Mouse (Mus musculus): Measurements from ENCODE around the gene 1810049J17Rik.
"Not testable (repeated sequence)": the region's sequence is repeated elsewhere in the genome, so short reads cannot be mapped to it uniquely, and the experiment has no call there.

The 1810049J17Rik gene

DNA sequence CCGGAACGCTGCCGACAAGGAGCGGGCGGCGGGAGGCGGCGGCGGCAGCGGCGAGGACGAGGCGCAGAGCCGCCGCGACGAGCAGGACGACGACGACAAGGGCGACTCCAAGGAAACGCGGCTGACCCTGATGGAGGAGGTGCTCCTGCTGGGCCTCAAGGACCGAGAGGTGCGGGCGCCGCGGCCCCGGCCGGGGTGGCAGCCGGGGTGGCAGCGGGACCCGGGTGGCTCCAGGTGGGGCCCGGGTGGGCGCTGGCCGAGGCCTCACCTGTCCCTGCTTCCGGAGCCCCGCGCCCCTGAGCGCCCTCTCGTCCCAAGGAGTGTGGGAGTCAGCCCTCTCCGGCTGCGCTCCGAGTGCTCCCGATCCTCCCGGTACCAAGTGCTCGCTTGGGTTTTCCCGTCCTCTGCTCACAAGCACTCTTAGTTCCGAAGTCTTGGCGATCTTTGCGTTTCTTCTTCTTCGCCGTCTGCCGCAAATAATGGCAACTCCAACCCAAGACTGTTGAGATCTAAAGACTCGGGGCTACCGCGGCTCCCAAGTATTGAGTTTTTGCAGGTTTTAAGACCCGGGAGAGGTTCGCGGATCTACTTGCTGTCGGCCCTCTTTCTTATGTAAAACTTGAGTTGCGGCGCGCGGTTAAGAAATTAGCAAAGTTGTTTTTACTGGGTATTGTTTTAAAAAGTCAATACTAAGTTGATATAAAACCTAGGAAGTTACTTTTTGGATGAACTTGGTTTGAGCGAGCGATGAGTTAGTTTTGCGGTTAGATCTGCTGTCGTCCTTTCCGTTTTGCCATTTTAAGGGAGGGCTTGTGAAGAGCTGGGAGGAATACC, at the start of gene 1810049J17Rik:
1810049J17Rik (minus strand) TSS at position 112 of the 834 bp plus-strand sequence.
- peak; percentile 37 for DNase-seq

DNA sequence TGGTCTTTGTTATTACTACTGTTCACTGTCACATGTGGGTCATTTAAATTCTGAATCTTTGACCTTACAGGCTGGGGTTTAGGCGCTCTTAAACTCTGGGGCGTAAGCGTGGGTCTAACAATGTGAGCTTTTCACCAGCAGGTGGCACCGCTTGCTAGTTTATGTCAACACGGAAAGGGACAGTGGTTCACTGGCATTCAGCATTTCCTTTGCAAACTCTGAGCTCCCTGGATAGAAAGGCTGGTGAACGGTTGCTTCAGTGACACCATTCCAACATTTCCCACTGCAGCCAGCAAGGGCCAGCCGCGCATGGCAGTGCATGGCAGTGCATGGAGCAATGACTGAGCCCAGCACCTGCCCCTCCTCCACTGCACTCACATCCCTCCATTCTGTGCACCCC, 49.5 kb upstream of the 1810049J17Rik start:
- peak; percentile 88 for DNase-seq

- DNase-seq: no peak
These were observed 48.4 kb upstream of the 1810049J17Rik start for GRCm38 (mm10) chr15:12370096-12370495.

DNA sequence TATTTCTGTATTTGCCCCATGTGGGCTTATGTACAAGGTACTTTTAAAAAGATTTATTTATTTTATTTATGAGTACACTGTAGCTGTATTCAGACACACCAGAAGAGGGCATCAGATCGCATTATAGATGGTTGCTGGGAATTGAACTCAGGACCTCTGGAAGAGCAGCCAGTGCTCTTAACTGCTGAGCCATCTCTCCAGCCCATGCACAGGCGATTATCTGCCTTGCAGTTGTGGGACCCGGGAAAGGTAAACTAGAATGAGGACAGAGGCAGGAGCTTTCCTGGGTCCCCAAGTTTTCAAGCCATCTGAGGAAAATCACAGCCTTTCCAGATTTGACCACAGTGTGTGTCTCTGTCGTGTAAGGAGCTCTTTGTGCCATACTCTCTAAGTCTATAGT, 47.2 kb upstream of the 1810049J17Rik start:
- DNase-seq: no peak

DNA sequence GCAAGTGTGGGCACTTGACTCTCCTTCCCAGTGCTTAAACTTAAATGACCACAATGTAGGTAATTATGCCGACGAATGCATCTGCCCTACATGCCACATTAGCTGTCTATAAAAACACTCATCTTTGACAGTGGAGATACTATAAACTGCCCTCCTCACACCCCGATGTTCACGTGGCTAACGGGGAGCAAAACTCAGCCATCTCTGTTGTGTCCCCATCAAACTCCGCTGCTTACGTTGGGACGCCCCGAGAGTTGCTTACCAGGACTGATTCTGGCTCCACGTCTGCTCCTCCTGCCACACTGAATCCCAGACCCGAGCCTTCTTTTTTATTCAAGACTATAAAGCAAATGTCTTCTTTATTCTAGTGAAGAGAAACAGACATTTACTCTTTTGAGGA, 46.7 kb upstream of the 1810049J17Rik start:
- no peak for DNase-seq

GRCm38 (mm10) chr15:12367306-12368080, 45.8 kb upstream of the 1810049J17Rik start:
- DNase-seq: peak; percentile 50

DNA sequence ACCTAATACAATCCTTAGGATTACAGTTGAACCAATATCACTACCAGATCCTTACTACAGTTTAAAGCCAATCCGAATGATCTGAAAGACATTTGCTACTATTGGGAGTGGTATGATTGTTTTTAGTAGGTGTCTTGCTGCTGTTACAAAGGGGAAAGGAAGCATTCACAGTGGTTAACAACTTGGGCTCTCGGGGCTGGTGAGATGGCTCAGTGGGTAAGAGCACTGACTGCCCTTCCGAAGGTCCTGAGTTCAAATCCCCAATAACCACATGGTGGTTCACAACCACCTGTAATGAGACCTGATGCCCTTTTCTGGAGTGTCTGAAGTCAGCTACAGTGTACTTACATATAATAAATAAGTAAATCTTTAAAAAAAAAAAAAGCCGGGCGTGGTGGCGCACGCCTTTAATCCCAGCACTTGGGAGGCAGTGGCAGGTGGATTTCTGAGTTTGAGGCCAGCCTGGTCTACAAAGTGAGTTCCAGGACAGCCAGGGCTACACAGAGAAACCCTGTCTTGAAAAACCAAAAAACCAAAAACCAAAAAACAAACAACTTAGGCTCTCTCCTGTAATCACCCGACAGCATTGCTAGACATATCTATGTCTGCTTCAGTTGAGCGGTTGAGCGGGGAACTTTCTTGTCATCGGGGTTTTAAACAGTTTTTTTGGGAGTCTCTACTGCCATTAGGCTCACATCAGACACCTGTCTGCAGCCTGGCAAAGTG, 45.0 kb upstream of the 1810049J17Rik start:
- DNase-seq: not testable (repeated sequence)

- no peak for DNase-seq
These were observed 44.4 kb upstream of the 1810049J17Rik start for GRCm38 (mm10) chr15:12366072-12366469.

GRCm38 (mm10) chr15:12365416-12366071, 43.8 kb upstream of the 1810049J17Rik start:
- DNase-seq: no peak

DNA sequence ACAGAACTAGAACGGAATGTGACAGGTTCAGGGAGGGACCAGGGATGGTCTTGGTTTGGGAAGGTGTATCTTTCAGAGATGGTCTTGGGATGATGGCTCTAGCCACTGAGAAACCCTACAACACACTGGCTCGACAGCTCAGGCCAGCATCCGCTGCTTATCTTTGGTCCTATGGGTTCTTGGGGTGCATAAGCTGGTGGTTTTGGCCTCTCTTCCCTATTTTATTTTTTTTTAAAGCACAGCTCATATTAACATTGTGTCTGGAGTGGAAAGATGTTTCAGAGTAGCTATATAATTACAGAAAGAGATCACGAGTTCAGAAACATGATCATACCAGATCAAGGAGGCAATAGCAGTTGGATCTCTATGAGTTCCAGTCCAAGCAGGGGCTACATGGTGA, 42.4 kb upstream of the 1810049J17Rik start:
- no peak for DNase-seq

DNA sequence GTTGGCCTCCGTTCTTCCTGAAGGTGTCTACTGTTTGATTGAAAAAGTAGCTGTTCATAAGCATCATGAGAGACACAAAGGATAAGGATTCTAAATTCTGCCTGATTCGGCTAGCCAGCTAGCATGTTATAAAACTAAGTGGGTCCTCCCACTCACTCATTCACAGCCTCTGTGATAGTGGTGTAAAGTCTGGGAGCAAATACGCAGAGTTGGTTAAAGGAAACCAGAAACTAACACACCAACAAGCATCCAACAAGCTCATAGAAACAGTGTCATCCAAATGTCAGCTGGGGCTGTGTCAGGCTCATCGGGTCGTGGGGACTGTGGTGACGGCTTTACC, 41.0 kb upstream of the 1810049J17Rik start:
- DNase-seq: no peak

DNA sequence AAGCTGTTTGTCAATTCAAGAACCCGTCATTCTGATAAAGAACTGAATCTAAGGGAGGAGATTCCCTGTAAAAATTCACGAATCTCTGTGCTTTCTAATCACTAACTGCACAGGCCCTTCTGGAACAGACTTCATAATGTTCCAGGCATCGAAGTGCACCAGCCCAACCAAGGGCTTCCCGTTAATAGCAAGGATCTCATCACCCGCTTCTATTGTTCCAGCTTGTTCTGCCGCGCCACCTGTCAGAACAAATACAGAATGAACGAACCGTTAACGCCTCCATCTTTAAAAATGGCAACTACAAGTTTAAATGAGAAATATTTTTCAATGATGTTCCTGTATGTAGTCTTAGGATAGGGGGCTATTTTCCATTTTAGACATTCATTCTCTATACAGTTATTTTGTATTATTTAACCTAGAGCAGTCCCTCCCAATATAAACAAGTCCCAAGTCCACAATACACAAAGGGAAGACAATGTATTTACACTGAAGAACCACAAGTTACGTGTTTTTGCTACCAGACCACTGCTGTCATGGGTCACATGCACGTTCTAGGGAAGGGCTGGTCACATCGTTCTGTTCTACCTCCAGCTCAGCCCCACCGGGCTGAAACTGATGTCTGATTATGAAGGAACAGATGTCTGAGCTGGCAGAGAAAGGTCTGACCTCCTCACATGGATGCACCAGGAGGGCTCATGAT, 40.5 kb upstream of the 1810049J17Rik start:
- DNase-seq: no peak

- peak; percentile 33 for DNase-seq
These were observed 39.0 kb upstream of the 1810049J17Rik start for GRCm38 (mm10) chr15:12360519-12361212.

DNA sequence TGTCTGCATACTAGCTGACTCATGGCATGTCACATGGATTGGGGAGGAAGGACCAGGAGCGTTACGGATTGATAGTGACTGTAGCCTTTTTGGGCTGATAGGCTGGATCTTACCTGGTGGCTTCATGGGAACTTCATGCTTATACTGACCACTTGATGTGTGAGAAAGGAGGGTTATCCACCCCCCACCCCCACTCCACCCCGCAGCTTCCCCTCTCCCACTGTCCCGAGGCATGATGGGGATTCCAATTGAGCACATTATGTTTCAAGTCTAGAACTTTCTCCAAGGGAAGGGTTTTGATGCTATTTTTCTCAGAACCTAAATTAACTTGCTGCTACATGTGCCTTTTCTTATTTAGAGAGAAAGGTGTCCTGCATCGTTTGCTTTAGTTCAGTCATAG, 36.7 kb upstream of the 1810049J17Rik start:
- DNase-seq: no peak

GRCm38 (mm10) chr15:12357459-12357858, 35.8 kb upstream of the 1810049J17Rik start:
- DNase-seq: no peak

DNA sequence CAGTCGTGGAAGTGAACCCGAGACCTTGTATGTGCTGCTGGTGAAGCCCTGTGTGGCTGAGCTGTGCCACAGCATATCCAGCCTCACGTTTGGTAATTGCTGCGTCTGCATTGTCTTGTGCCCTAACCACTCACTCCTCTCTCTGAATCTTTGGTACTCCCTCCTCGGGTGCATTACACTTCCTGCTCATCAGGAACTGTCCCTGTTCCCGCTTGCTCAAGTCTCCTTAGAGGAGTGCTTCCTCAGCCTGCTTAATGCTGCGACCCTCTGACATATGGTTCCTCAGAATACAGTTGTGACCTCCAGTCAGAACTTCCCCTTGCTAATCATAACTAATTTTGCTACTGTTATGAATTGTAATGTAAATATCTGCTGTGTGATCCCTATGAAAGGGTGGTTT, 34.2 kb upstream of the 1810049J17Rik start:
- no peak for DNase-seq

GRCm38 (mm10) chr15:12355261-12355660, 33.6 kb upstream of the 1810049J17Rik start:
- peak; percentile 31 for DNase-seq

GRCm38 (mm10) chr15:12354281-12354810, 32.6 kb upstream of the 1810049J17Rik start:
- DNase-seq: peak; percentile 31

GRCm38 (mm10) chr15:12351470-12351869, 29.8 kb upstream of the 1810049J17Rik start:
- DNase-seq: no peak

GRCm38 (mm10) chr15:12349840-12350239, 28.1 kb upstream of the 1810049J17Rik start:
- no peak for DNase-seq

DNA sequence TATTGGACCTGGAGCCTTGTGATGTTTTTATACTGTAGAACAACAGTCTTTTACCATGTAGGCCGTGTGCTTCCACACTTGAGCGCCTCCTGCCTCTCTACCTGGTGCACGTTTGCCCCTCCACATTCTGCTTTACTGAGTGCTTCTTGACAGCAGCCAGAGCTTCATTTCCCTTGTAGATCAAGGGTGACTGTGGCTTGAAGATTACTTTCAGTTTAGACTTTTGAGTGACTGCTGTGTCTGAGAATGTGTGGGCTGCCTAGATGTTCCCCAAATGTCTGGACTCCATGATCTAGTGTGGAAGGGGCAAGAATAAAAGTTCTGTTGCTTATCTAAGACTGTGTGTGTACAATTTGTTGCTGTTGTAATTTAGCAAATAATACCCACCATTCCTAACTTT, 27.3 kb upstream of the 1810049J17Rik start:
- no peak for DNase-seq
